Mouse (Mus musculus) C2C12 (cell line): Measurements from ENCODE around the gene Cfap221. TPM values are rescaled to one million over a fixed set of nuclear protein-coding genes. Genes with fewer than 3 reads are reported as not detected.

ENCODE experiments used
- H3K27me3 ChIP-seq: one replicate; pipeline ENCODE4 v1.6.1; 2011; ENCODE audit not compliant: control insufficient read depth, insufficient read depth, insufficient read length
- H3K36me3 ChIP-seq: one replicate; pipeline ENCODE4 v1.6.1; 2011; ENCODE audit not compliant: control insufficient read depth, insufficient read depth
- H3K4me3 ChIP-seq: one replicate; pipeline ENCODE4 v1.5.1; 2011; ENCODE audit warnings: mild to moderate bottlenecking, control low read depth; ENCODE audit not compliant: poor library complexity, insufficient read depth, severe bottlenecking
- H3K79me2 ChIP-seq: one replicate; pipeline ENCODE4 v1.6.1; 2011; ENCODE audit not compliant: control insufficient read depth, insufficient read depth
- H3K79me3 ChIP-seq: one replicate; pipeline ENCODE4 v1.6.1; 2011; ENCODE audit warnings: low read depth, control low read depth
- H3ac ChIP-seq: one replicate; pipeline ENCODE3; 2011; ENCODE audit warnings: low read depth; ENCODE audit not compliant: control insufficient read depth, insufficient read length
- CEBPB ChIP-seq: IDR thresholded peaks from one replicate; pipeline ENCODE4 v1.6.1; 2011; ENCODE audit warnings: low read depth, mild to moderate bottlenecking, control low read depth, moderate library complexity
- CTCF ChIP-seq: IDR thresholded peaks from one replicate; pipeline ENCODE4 v1.5.1; 2011; ENCODE audit not compliant: control insufficient read depth, insufficient read depth, insufficient read length
- FOSL1 ChIP-seq: IDR thresholded peaks from one replicate; pipeline ENCODE4 v1.8.0; 2011; ENCODE audit warnings: mild to moderate bottlenecking, low read length; ENCODE audit not compliant: poor library complexity, insufficient read depth, severe bottlenecking
- MAX ChIP-seq: IDR thresholded peaks from one replicate; pipeline ENCODE4 v1.6.1; 2011; ENCODE audit warnings: mild to moderate bottlenecking, control low read depth
- MYOD1 ChIP-seq: IDR thresholded peaks from one replicate; pipeline ENCODE4 v1.6.1; 2011; ENCODE audit warnings: low read depth; ENCODE audit not compliant: control insufficient read depth, insufficient read length
- MYOG ChIP-seq: IDR thresholded peaks from one replicate; pipeline ENCODE4 v1.6.1; 2011; ENCODE audit not compliant: control insufficient read depth, insufficient read length; ENCODE audit errors: extremely low read depth
- USF1 ChIP-seq: IDR thresholded peaks from one replicate; pipeline ENCODE4 v1.6.1; 2011; ENCODE audit warnings: low read depth, mild to moderate bottlenecking, control low read depth, moderate library complexity
- polyA plus RNA-seq: library from polyadenylated mRNA; unstranded; fragments of >200 nt; fragmentation: generic; extraction: Trizol; gene quantifications from one replicate; pipeline ENCODE4 v1.2.1, GENCODE M21; 2012; ENCODE audit warnings: missing spikeins

The Cfap221 gene
- polyA plus RNA-seq, 1 experiment: not detected

- Histone ChIP-seq H3K79me2 (no peaks in the 10 kb centered on the region), H3ac (no peak overlapping the region), H3K36me3 (no peaks in the 10 kb centered on the region), H3K27me3 (no peaks in the 10 kb centered on the region), H3K79me3 (no peaks in the 10 kb centered on the region), H3K4me3 (no peak overlapping the region)
- no peak for TF ChIP-seq CTCF
- peak; percentile 6 for TF ChIP-seq CEBPB
Observed at GRCm38 (mm10) chr1:119986555-119986954, 10.5 kb downstream of the Cfap221 start.

GRCm38 (mm10) chr1:119975141-119975540 is 21.9 kb downstream of the Cfap221 start:
- Histone ChIP-seq H3K4me3 (no peak overlapping the region), H3ac (no peak overlapping the region), H3K79me3 (no peaks in the 10 kb centered on the region), H3K79me2 (no peaks in the 10 kb centered on the region), H3K27me3 (peaks cover 21% of the 10 kb centered on the region), H3K36me3 (no peaks in the 10 kb centered on the region)
- TF ChIP-seq MYOG: no peak
- no peak for TF ChIP-seq USF1
- no peak for TF ChIP-seq CTCF
- TF ChIP-seq FOSL1: no peak
- no peak for TF ChIP-seq MYOD1
- no peak for TF ChIP-seq MAX
- no peak for TF ChIP-seq CEBPB

- Histone ChIP-seq H3K27me3 (peaks cover 18% of the 10 kb centered on the region), H3K79me3 (no peaks in the 10 kb centered on the region), H3K36me3 (no peaks in the 10 kb centered on the region), H3K4me3 (no peak overlapping the region), H3ac (no peak overlapping the region), H3K79me2 (no peaks in the 10 kb centered on the region)
- no peak for TF ChIP-seq USF1
- TF ChIP-seq CEBPB: no peak
- TF ChIP-seq MYOD1: no peak
- TF ChIP-seq FOSL1: no peak
- TF ChIP-seq MAX: no peak
Observed at GRCm38 (mm10) chr1:119973117-119973516, 23.9 kb downstream of the Cfap221 start.

GRCm38 (mm10) chr1:119965804-119966514 is 31.1 kb downstream of the Cfap221 start:
- Histone ChIP-seq H3K79me2 (no peaks in the 10 kb centered on the region), H3K79me3 (no peaks in the 10 kb centered on the region), H3K27me3 (peaks cover 31% of the 10 kb centered on the region), H3K4me3 (no peak overlapping the region), H3K36me3 (no peaks in the 10 kb centered on the region), H3ac (no peak overlapping the region)
- no peak for TF ChIP-seq MAX
- TF ChIP-seq MYOG: no peak
- TF ChIP-seq USF1: no peak
- TF ChIP-seq CEBPB: no peak
- no peak for TF ChIP-seq CTCF
- no peak for TF ChIP-seq FOSL1
- no peak for TF ChIP-seq MYOD1

GRCm38 (mm10) chr1:119959920-119960319 is 37.1 kb downstream of the Cfap221 start:
- no peaks in the 10 kb centered on the region for H3K79me2 ChIP-seq
- H3K79me3 ChIP-seq: no peaks in the 10 kb centered on the region
- TF ChIP-seq FOSL1 (no peak), CEBPB (no peak), MAX (no peak), USF1 (no peak), MYOG (no peak), CTCF (no peak), MYOD1 (no peak)
- peaks cover 31% of the 10 kb centered on the region for H3K27me3 ChIP-seq
- H3K4me3 ChIP-seq: no peak overlapping the region
- H3ac ChIP-seq: no peak overlapping the region
- no peaks in the 10 kb centered on the region for H3K36me3 ChIP-seq

- no peak overlapping the region for H3ac ChIP-seq
- no peak overlapping the region for H3K4me3 ChIP-seq
- no peaks in the 10 kb centered on the region for H3K79me2 ChIP-seq
- H3K36me3 ChIP-seq: no peaks in the 10 kb centered on the region
- no peak for TF ChIP-seq FOSL1
- TF ChIP-seq CEBPB: no peak
- TF ChIP-seq MYOG: no peak
- TF ChIP-seq MAX: no peak
- TF ChIP-seq MYOD1: no peak
- TF ChIP-seq CTCF: no peak
- no peak for TF ChIP-seq USF1
- no peaks in the 10 kb centered on the region for H3K79me3 ChIP-seq
- peaks cover 28% of the 10 kb centered on the region for H3K27me3 ChIP-seq
Observed at GRCm38 (mm10) chr1:119959464-119959863, 37.6 kb downstream of the Cfap221 start.
